Mouse (Mus musculus) MEL (cell line): ENCODE measurements around the gene Ptgis.

Experiments
- CTCF ChIP-seq, 3 experiments: IDR thresholded peaks in 2 of 3; conservative IDR thresholded peaks in 1 of 3; 2 replicates each; pipeline ENCODE4 v1.5.1; 2011 to 2012; ENCODE audit warnings: low read length in 3 of 3, low read depth in 2 of 3, mild to moderate bottlenecking in 2 of 3, improper control_type of control experiment in 1 of 3, inconsistent platforms in 1 of 3, mixed read lengths in 1 of 3, moderate library complexity in 1 of 3; ENCODE audit not compliant: control insufficient read depth in 1 of 3, insufficient read depth in 1 of 3, poor library complexity in 1 of 3, severe bottlenecking in 1 of 3
- E2F4 ChIP-seq: IDR thresholded peaks from 2 replicates; pipeline ENCODE4 v1.6.1; 2011; ENCODE audit warnings: low read depth, low read length, improper control_type of control experiment, borderline replicate concordance
- ETS1 ChIP-seq: IDR thresholded peaks from 2 replicates; pipeline ENCODE4 v1.6.1; 2012; ENCODE audit warnings: low read depth, mild to moderate bottlenecking, inconsistent platforms, low read length, improper control_type of control experiment, moderate library complexity
- GABPA ChIP-seq: IDR thresholded peaks from 2 replicates; pipeline ENCODE4 v1.6.1; 2012; ENCODE audit warnings: low read depth, mild to moderate bottlenecking, inconsistent platforms, low read length, improper control_type of control experiment, moderate library complexity
- GATA1 ChIP-seq: IDR thresholded peaks from 2 replicates; pipeline ENCODE4 v1.6.1; 2011; ENCODE audit warnings: low read depth, low read length, improper control_type of control experiment
- HCFC1 ChIP-seq: IDR thresholded peaks from 2 replicates; pipeline ENCODE4 v1.6.1; 2012; ENCODE audit warnings: low read depth, mild to moderate bottlenecking, inconsistent platforms, low read length, improper control_type of control experiment, moderate library complexity
- JUND ChIP-seq: IDR thresholded peaks from 2 replicates; pipeline ENCODE4 v1.6.1; 2011; ENCODE audit warnings: low read depth, mild to moderate bottlenecking, improper control_type of control experiment, low read length
- MAX ChIP-seq: IDR thresholded peaks from 2 replicates; pipeline ENCODE4 v1.6.1; 2011; ENCODE audit warnings: low read length, improper control_type of control experiment
- MAZ ChIP-seq: IDR thresholded peaks from 2 replicates; pipeline ENCODE4 v1.6.1; 2012; ENCODE audit warnings: low read depth, mild to moderate bottlenecking, inconsistent platforms, low read length, improper control_type of control experiment
- MYB ChIP-seq: IDR thresholded peaks from 2 replicates; pipeline ENCODE4 v1.6.1; 2011; ENCODE audit warnings: mild to moderate bottlenecking, low read depth, low read length, improper control_type of control experiment
- POLR2A ChIP-seq, 2 experiments: IDR thresholded peaks; 2 replicates each; pipeline ENCODE4 v1.6.1; 2011 to 2012; ENCODE audit warnings: low read length in 2 of 2, mild to moderate bottlenecking in 2 of 2, control low read depth in 1 of 2, improper control_type of control experiment in 1 of 2, low read depth in 1 of 2, moderate library complexity in 1 of 2; ENCODE audit not compliant: control insufficient read depth in 1 of 2, insufficient read depth in 1 of 2, poor library complexity in 1 of 2
- UBTF ChIP-seq: IDR thresholded peaks from 2 replicates; pipeline ENCODE4 v1.6.1; 2012; ENCODE audit warnings: low read depth, mild to moderate bottlenecking, inconsistent platforms, low read length, improper control_type of control experiment, moderate library complexity, borderline replicate concordance; ENCODE audit not compliant: insufficient read depth
- USF1 ChIP-seq: IDR thresholded peaks from 2 replicates; pipeline ENCODE4 v1.6.1; 2014; ENCODE audit warnings: low read depth, mild to moderate bottlenecking, inconsistent platforms, low read length, improper control_type of control experiment, moderate library complexity

DNA sequence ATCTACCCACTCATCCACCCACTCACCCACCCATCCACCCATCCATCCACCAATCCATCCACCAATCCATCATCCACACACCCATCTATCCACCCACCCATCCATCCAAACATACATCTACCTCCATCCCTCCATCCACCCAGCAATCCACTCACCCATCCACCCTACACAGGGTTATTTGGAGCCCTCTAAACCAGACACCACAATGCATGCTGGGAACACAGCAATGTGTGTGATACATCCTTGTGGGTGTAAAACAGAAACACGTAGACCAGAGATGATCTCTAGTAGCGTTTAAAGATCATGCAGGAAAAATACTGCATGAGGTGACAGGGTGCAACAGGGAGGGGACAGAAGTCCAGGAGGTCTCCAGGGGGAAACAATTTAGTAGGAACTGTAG is 55.0 kb downstream of the Ptgis start:
- TF ChIP-seq CTCF (IDR thresholded peaks at IDR 0.05 in 2 of 3, conservative IDR thresholded peaks at IDR 0.05 in 1 of 3; ENCODE audit: control insufficient read depth in 1 of 3, insufficient read depth in 1 of 3, low read depth in 2 of 3, low read length in 3 of 3, poor library complexity in 1 of 3, severe bottlenecking in 1 of 3): no peak
- no peak for TF ChIP-seq E2F4
- no peak for TF ChIP-seq POLR2A (IDR thresholded peaks at IDR 0.05; ENCODE audit: control insufficient read depth in 1 of 2, insufficient read depth in 1 of 2, low read depth in 1 of 2, low read length in 2 of 2, poor library complexity in 1 of 2)
- no peak for TF ChIP-seq GATA1
- no peak for TF ChIP-seq GABPA
- TF ChIP-seq MAX: no peak
- TF ChIP-seq HCFC1: no peak
- no peak for TF ChIP-seq JUND
- no peak for TF ChIP-seq MYB
- no peak for TF ChIP-seq MAZ
- no peak for TF ChIP-seq USF1
- no peak for TF ChIP-seq ETS1
- no peak for TF ChIP-seq UBTF
